Mouse (Mus musculus) MEL (cell line): Measurements from ENCODE around the gene Plekho1.

Source experiments
- CTCF ChIP-seq, 3 experiments: IDR thresholded peaks in 2 of 3; conservative IDR thresholded peaks in 1 of 3; 2 replicates each; pipeline ENCODE4 v1.5.1; 2011 to 2012; ENCODE audit warnings: low read length in 3 of 3, low read depth in 2 of 3, mild to moderate bottlenecking in 2 of 3, improper control_type of control experiment in 1 of 3, inconsistent platforms in 1 of 3, mixed read lengths in 1 of 3, moderate library complexity in 1 of 3; ENCODE audit not compliant: control insufficient read depth in 1 of 3, insufficient read depth in 1 of 3, poor library complexity in 1 of 3, severe bottlenecking in 1 of 3
- EP300 ChIP-seq, 2 experiments: IDR thresholded peaks; 2 replicates each; pipeline ENCODE4 v1.6.1; 2011; ENCODE audit warnings: improper control_type of control experiment in 2 of 2, low read length in 2 of 2, low read depth in 1 of 2, mild to moderate bottlenecking in 1 of 2
- JUND ChIP-seq: IDR thresholded peaks from 2 replicates; pipeline ENCODE4 v1.6.1; 2011; ENCODE audit warnings: low read depth, mild to moderate bottlenecking, improper control_type of control experiment, low read length
- MAX ChIP-seq: IDR thresholded peaks from 2 replicates; pipeline ENCODE4 v1.6.1; 2011; ENCODE audit warnings: low read length, improper control_type of control experiment
- MEF2A ChIP-seq: IDR thresholded peaks from 2 replicates; pipeline ENCODE4 v1.6.1; 2014; ENCODE audit warnings: low read depth, mild to moderate bottlenecking, inconsistent platforms, low read length, improper control_type of control experiment; ENCODE audit not compliant: poor library complexity, insufficient replicate concordance, severe bottlenecking; ENCODE audit errors: extremely low read depth
- POLR2A ChIP-seq, 2 experiments: IDR thresholded peaks; 2 replicates each; pipeline ENCODE4 v1.6.1; 2011 to 2012; ENCODE audit warnings: low read length in 2 of 2, mild to moderate bottlenecking in 2 of 2, control low read depth in 1 of 2, improper control_type of control experiment in 1 of 2, low read depth in 1 of 2, moderate library complexity in 1 of 2; ENCODE audit not compliant: control insufficient read depth in 1 of 2, insufficient read depth in 1 of 2, poor library complexity in 1 of 2
- RAD21 ChIP-seq: IDR thresholded peaks from 2 replicates; pipeline ENCODE4 v1.6.1; 2011; ENCODE audit warnings: mild to moderate bottlenecking, low read depth, low read length, improper control_type of control experiment
- RCOR1 ChIP-seq: IDR thresholded peaks from 2 replicates; pipeline ENCODE4 v1.6.1; 2012; ENCODE audit warnings: low read depth, mild to moderate bottlenecking, inconsistent platforms, low read length, improper control_type of control experiment
- TAL1 ChIP-seq: IDR thresholded peaks from 2 replicates; pipeline ENCODE4 v1.6.1; 2012; ENCODE audit warnings: mild to moderate bottlenecking, inconsistent platforms, low read length, moderate library complexity, mixed read lengths
- ZMIZ1 ChIP-seq: IDR thresholded peaks from 2 replicates; pipeline ENCODE4 v1.6.1; 2012; ENCODE audit warnings: low read depth, mild to moderate bottlenecking, inconsistent platforms, low read length, improper control_type of control experiment, moderate library complexity

DNA sequence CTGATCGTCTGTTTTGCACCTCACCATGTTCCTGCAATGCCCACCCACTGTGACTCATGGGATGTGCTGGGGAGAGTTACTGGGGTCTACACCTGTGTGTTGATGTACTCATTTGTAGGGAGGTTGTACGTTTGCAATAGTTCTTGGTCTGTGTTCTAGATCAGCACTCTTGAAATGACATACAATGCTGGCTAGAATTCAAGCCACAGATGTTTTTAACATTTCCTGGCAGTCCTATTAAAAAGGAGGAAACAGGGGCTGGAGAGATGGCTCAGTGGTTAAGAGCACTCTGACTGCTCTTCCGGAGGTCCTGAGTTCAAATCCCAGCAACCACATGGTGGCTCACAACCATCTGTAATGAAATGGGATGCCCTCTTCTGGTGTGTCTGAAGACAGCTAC lies 42.3 kb downstream of the Plekho1 start:
- no peak for TF ChIP-seq POLR2A (IDR thresholded peaks at IDR 0.05; ENCODE audit: control insufficient read depth in 1 of 2, insufficient read depth in 1 of 2, low read depth in 1 of 2, low read length in 2 of 2, poor library complexity in 1 of 2)
- no peak for TF ChIP-seq MAX
- TF ChIP-seq EP300 (IDR thresholded peaks at IDR 0.05; ENCODE audit: low read depth in 1 of 2, low read length in 2 of 2): no peak
- no peak for TF ChIP-seq JUND
- no peak for TF ChIP-seq CTCF (IDR thresholded peaks at IDR 0.05 in 2 of 3, conservative IDR thresholded peaks at IDR 0.05 in 1 of 3; ENCODE audit: control insufficient read depth in 1 of 3, insufficient read depth in 1 of 3, low read depth in 2 of 3, low read length in 3 of 3, poor library complexity in 1 of 3, severe bottlenecking in 1 of 3)
- no peak for TF ChIP-seq ZMIZ1
- TF ChIP-seq MEF2A: no peak
- TF ChIP-seq RAD21: no peak
- no peak for TF ChIP-seq RCOR1
- TF ChIP-seq TAL1: no peak
